Mouse (Mus musculus) gastrocnemius, postnatal 36 days (tissue): ENCODE measurements around the gene Sycp3. TPM values are rescaled to one million over a fixed set of nuclear protein-coding genes. Genes with fewer than 3 reads are reported as not detected.
A peak's percentile ranks its signal among the peaks of the same experiment; 100 is the strongest.
"Not testable (repeated sequence)": the region's sequence is repeated elsewhere in the genome, so short reads cannot be mapped to it uniquely, and the experiment has no call there.

ENCODE experiments used
- DNase-seq, 2 experiments: peaks; one replicate each; pipeline ENCODE4 v3.0.0; 2022
- intact Hi-C: fragments of 180-260 bp; cut with DNase I; formaldehyde crosslinking; loops from one replicate; pipeline ENCODE4 v1.15.1; 2025
- total RNA-seq, 2 experiments: library from RNA; stranded (reverse); gene quantifications; 2 replicates each; pipeline ENCODE4 v1.2.3; 2021

The Sycp3 gene
- total RNA-seq, 2 experiments from 2014 or later = not detected

DNA sequence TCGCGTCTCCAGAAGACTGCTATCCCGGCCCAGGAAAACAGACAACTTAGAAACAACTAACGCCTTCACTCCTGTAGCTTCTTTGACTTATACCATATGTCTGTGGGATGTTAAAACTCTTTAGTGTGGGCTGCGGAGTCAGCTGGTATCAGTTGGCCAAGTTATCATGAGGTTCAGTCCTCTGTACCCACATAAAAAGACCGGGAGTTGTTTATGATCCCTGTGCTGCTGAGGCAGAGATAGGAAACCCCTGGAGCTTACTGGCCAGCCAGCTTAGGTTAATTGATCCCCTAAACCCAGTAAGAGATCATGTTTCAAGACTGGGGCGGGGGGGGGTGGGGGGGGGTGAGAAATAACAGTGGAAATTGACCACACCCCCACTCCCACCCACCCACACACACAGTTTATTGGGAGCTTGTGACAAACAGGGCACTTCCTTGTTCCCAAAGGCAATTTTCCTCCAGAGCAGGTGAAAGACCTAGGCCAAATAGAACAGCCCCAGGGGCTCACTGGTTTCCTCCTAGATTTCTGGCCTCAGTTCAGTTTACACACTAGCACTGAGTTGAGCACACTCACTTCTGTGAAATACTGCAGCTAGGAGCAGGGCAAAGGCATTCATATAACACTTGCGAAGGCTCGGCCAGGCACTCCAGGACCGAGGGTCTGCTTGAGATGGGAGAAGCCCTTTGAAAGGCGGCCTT, 37.6 kb downstream of the Sycp3 start:
- DNase-seq = no peak
- intact Hi-C loops = no loop called here

DNA sequence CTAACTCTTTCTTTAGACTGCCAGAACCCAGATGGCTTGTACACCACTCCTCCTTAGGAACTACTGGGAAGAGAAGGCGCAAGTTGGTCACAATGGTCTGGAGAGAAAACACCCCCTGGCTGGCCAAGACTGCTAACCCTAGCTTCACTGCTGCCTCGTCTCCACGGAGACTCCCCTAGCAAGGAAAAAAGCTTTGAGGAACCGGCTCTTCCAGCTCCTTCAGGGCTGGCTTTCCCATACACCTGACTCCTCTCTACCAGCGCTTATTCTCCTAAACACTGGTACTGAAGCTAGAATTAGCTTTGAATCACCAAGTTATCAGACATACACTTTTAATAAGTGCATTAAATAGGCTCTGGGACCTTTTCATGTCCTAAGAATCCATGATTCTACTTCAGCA, 40.6 kb downstream of the Sycp3 start:
- no peak for DNase-seq
- intact Hi-C loops = no loop called here

DNA sequence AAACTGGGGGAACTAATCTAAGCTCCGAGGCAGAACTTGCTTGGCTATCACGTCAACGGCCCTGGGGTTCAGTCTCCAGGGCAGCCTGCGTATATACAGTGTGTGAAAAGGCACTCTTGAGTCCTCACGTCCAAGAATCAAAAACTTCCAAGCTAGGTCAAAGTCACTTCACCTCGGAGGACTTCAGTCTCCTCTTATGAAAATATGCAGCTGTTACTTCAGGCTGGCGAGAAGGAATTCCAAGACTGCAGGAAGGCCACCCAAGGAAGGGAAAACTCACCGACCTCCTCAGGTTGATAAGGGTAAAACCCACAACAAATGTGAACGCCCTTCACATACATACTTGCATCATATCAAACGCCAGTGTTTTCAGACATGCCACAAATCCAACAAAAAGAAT, 42.0 kb downstream of the Sycp3 start:
- DNase-seq = no peak
- intact Hi-C loops = no loop called here

DNA sequence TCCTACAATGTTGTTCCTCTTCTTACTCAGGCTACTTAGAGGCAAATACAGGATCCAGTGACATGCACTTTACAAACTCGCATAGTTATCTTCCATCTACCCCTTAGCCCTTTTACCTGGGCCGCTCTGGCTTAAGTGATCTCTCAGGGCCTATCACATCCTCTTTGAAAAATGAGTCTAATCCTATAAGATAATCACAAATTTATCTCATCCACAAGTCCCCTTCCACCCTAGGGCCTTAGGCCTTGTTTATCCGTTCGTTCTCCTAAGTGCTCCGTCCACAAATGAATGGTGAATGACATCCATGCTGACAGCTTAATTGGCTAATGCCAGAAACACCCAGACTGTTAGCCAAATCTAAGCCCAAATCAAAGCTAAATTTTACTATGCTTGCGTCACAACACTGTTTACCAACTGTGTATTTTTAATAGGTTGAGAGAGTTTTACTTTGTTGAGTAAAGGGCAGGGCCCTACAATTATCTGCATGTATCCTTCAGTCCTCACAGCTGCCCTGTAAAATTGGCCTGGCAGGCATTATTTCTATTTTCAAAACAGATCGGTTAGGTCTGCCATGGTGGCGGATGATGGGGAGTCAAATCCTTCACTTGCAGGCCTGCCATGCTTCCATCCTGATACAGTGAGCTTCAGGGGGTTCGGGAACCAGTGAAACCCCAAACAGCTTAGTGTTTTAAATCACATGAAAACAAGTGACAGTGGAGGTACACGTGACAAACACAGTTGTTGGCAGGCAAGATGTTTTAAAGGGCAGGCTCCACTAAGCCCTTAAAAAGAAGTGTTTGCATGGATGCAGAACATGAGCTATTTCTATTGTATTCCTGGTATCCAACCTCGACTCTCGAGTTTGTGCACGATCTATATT, 42.8 kb downstream of the Sycp3 start:
- intact Hi-C loops = no loop called here
- DNase-seq = no peak

DNA sequence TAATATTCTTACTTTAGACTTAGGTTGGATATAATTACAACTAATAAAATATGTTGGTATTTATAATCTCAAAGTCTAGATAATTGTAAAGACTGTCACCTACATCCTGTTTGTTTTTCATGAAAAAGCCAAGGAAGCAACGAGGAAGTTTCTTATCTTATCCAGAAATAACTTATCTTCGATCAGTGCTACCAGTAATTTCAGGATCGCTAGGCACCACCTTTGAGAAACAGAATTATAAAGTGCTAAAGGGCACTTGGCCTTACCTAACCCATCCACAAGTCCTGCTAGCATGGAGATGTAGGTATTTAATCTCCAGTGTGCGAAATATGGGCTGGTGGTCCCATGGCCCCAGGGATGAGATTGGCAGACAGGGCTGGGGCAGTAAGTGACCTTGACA, 43.5 kb downstream of the Sycp3 start:
- no peak for DNase-seq
- intact Hi-C loops = no loop called here

DNA sequence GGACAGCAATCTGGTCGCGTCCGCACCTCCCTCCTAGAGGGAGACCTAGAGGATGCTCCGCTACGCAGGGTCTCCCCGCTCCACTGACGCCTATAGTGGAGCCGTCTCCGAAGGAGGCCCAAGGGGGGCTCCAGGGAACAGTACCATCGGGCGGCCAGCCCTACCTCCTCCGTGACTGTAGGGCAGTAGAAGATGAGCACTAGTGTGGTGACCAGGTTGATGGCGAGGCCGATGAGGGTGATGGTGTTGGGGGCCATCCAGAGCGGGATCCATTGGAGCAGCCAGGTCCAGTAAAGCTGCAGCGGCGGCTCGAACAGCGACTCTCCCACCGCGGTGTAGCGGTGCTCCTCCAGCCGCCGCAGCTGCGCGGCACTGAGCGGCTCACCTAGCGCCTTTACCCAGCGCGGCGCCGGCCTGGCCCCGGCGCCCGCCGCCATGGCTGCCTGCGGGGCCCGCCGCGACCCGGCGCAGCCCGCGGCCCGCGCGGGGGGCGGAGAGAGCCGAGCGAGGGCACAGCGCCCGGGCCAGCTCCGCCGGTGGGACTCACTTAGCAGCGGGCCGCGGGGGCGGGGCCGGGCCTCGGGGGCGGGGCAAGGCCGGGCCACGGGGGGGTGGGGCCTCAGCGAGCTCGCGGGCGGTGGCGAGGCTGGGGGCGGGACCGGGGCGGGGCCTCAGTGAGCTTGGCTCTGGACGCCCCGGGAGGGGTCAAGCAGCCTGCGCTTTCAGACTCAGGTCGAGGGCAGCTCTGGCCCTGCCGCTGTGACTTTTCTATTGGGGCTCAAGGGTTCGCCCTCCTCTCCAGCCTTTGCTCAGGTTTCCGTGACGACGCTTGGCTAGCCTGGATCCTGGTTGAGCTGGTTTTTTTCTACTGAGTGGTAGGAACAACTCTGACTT, 44.3 kb downstream of the Sycp3 start, which contains the start of gene Chpt1:
Gene Chpt1, minus strand, starts transcription at position 653 of the 894 bp plus-strand sequence.
- DNase-seq = peak; percentile 74 to 88
- intact Hi-C loops = no loop called here

DNA sequence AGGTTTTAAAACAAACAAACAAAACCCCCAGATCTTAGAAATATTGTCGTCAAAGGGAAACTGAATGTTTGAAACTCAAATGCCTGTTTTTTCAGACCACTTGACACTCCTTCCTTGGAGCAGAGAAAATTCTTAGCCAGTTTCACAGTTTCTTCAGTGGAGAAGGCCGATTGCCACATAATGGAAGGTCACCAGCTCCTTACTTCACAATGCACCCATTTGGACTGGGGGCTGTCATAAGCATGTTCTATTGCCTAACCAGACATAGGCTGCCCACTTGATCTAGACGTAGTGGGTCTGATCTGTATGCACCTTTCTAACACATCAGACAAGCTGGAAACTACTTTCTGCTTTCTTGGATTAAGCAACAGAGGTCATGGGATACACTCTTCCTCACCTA, 45.1 kb downstream of the Sycp3 start:
- intact Hi-C loops = no loop called here

DNA sequence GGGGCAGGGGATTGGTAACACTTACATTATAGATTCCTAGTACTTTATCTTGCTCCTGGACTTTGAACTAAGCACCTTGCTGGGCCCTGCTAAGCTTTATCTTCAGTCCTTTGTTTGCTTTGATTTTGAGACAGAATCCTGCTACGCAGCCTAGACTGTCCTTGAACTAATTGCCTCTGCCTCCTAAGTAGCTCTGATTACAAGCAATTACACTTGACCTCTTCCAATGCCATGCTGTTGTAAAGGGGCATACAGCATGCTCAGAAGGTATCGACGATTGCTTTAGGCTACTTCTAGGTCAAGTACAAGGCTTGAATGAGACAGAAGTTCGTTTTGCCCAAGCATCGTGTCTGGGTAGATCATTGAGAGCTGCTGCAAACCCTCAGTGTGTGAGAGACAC, 45.9 kb downstream of the Sycp3 start:
- intact Hi-C loops = no loop called here
- no peak for DNase-seq

More for the DNA sequence above, 45.1 kb downstream of the Sycp3 start:
- no peak for DNase-seq

DNA sequence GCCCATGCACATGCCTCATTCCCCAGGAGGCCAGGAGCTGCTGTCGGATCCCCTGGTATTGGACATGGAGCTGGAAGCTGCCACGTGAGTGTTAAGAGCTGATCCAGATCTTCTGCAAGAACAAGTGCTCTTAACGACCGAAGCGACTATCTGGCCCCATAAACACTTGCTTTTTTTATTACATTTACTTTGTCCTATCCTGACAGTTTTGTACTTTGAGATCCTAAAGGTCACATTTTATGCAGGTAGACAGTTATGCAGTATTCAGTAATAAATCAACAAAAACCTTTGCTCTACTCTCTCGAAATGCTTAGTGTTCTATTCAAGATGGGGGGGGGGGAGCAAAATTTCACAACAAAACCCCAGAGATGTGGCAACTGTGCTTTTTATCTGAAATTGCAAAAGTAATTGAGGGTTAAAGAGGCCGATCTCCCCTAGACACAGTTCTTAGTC, 48.3 kb downstream of the Sycp3 start:
- intact Hi-C loops = no loop called here

DNA sequence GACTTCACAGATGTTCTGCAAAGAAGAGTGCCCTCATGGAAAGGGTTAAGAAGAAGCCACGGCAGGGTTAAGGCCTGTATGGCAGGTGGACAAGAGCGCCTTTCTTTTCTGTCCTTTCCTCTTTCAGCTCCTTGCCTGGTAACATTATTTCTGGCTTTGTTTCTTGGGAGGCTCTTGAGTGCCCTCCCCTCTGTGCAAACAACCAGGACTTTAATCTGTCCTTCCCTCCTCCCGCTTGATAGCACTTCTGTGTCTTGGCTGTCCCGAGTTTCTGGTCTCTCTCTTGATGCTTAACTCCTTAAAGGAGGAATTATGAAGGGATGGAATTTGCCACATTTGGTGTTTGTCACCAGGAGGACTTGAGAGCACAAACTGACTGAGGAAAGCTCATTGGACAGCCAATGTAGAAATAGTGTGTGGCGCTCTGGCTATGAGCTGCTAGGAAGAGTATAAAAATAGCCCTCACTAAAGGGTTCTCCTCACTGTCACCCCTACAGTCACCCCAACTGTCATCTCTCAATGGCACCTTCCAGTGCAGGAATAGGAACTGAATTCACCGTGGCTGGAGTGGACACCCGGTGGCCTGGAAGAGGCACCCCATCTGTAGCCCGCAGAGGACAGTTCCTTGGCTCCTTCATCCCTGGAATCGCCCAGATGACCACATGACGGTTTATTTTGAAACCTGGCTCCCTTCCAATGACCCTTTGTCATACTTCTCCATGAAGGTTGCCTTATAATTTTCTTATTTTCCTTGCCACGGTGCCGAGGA, 51.3 kb downstream of the Sycp3 start:
- no peak for DNase-seq
- intact Hi-C loops = loop anchor here (10.0 kb wide), 1 partner anchor 214 kb away; no protein-coding TSS in a partner anchor

More for the DNA sequence above, 48.3 kb downstream of the Sycp3 start:
- no peak for DNase-seq

DNA sequence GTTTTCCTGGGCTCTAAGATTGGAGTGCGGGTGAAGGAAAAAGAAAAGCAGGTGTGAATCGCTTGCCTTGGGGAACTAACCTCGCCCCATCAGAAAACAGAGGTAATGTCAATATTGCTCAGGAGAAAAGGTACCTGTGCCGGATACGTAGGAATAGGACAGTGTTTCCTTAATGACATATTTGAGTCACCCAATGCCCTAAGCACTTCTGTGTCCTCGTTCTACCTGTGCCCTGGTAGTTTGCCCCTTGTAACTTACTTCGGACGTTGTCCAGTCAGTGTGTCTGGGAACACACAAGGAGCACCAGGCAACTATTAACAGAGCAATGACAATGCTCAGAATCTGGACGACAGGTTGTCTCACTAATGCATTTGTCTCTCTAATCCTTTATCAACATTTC, 52.0 kb downstream of the Sycp3 start:
- intact Hi-C loops = loop anchor here (10.0 kb wide), 1 partner anchor 213 kb away; no protein-coding TSS in a partner anchor
- DNase-seq = no peak

DNA sequence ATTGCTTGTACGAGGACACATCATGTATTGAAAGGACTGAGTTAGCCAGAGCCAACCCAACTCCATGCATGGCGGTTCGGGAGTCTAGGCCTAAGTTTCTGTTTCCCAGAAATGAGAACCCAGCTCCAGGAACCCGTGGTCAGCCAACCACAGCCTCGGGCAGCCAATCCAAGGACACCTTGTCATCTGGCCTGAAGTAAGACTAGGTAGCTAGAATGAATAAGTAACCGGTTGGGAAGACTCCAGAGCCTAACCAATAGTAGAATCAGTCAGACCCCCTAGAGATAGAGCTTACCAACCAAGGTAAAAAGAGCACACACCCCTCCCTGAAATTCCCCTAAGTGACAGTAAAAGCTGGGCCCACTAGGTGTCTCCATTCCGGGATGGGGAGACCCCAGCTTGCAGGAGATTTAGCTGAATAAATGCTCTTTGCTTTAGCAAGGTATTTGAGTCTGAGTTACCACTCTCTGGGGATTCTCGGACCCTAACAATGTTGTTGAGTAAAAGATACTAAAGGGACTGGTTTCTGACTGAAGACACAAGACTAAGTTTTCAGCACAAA, 54.3 kb downstream of the Sycp3 start:
- intact Hi-C loops = loop anchor here (10.0 kb wide), 1 partner anchor 211 kb away; no protein-coding TSS in a partner anchor
- no peak for DNase-seq

DNA sequence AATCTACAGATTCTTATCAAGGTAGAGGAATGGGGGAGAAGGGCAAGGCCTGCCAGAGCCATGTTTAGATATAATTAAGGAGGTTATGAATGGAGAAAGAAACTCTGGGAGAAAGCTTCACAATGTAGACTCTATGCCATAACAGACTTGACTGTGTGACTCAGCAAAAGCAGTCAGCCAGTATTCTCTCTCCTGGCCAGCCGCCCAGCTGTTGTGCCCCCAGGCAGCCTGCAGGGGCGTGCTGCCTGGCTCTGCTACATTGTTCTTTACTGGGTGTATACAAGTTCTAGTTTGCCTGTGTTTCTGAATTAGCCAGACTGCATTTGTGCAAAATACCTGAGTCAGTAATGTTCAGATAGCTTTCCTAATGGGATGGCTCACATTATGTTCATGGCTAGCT, 55.1 kb downstream of the Sycp3 start:
- peak in 1 of 2 experiments; percentile 54 for DNase-seq
- intact Hi-C loops = loop anchor here (10.0 kb wide), 1 partner anchor 210 kb away; no protein-coding TSS in a partner anchor

DNA sequence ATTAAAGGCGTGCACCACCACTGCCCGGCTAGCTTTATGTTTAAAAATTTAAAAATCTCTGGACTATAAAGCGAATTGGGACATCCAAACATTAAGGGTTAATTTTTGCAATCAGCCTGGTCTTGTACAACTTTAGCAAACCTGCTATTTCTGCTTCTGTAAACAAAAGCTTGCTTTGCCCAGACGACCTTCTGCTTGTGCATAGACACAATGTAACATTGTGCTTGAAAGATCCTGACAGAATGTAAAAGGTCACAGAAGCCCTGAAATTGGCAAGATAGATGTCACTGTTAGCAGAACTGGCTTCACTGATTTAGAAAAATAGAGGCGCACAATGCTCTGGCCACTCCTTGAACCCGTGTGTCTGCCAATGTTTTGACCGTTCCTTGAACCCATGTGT, 55.7 kb downstream of the Sycp3 start:
- intact Hi-C loops = loop anchor here (10.0 kb wide), 1 partner anchor 210 kb away; no protein-coding TSS in a partner anchor
- not testable (repeated sequence) for DNase-seq

DNA sequence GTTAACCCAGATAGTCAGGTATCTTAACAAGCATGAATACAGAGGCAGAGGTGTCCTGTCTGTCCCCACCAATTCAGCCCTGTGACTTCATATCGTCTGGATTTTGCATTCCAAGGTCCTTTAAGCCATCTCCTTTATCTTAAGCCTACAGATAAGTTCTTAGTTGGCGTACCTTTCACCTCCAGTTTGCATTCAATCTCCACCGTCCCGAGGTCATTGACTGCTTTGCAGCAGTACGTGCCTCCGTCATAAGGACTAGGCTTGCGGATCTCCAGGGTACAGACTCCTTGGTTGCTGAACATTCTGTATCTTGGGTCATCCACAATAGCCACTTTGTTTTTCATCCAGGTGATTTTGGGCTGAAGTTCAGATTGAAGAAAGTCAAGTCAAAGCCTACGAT, 63.4 kb downstream of the Sycp3 start:
- intact Hi-C loops = no loop called here
- DNase-seq = no peak
